Mouse (Mus musculus) embryonic facial prominence, embryonic 13.5 days (tissue): ENCODE measurements at regions not wholly inside any gene's neighbourhood (a gene's known extent, or its start where the extent isn't known, plus 50 kb on each side); places are given as distances from the start of the nearest gene placed in this dataset.

ENCODE experiments used
- ATAC-seq: fragments of 200-750 bp; cut with Nextera tagmentation; 2 replicates; pipeline ENCODE4 v1.8.0; 2017; ENCODE audit warnings: low read depth; ENCODE audit not compliant: insufficient number of reproducible peaks, insufficient read depth, low FRiP score, low TSS enrichment
- H3K27ac ChIP-seq: fragments of 300-500 bp; sonication (generic); 2 replicates; pipeline ENCODE4 v1.5.1; 2015; ENCODE audit warnings: moderate library complexity, mild to moderate bottlenecking, inconsistent platforms
- H3K27me3 ChIP-seq: fragments of 300-500 bp; sonication (generic); 2 replicates; pipeline ENCODE4 v1.6.1; 2015; ENCODE audit warnings: mild to moderate bottlenecking, inconsistent platforms
- H3K36me3 ChIP-seq: fragments of 300-500 bp; sonication (generic); 2 replicates; pipeline ENCODE4 v1.6.1; 2015; ENCODE audit warnings: mild to moderate bottlenecking, inconsistent platforms
- H3K4me1 ChIP-seq: fragments of 300-500 bp; sonication (generic); 2 replicates; pipeline ENCODE4 v1.6.1; 2015; ENCODE audit warnings: inconsistent platforms
- H3K4me2 ChIP-seq: fragments of 300-500 bp; sonication (generic); 2 replicates; pipeline ENCODE4 v1.6.1; 2015; ENCODE audit warnings: moderate library complexity, mild to moderate bottlenecking, inconsistent platforms
- H3K4me3 ChIP-seq: fragments of 300-500 bp; sonication (generic); 2 replicates; pipeline ENCODE4 v1.5.1; 2015; ENCODE audit warnings: mild to moderate bottlenecking, inconsistent platforms
- H3K9ac ChIP-seq: fragments of 300-500 bp; sonication (generic); 2 replicates; pipeline ENCODE4 v1.6.1; 2015; ENCODE audit warnings: mild to moderate bottlenecking, inconsistent platforms
- H3K9me3 ChIP-seq: fragments of 300-500 bp; sonication (generic); 2 replicates; pipeline ENCODE4 v1.6.1; 2016; ENCODE audit warnings: inconsistent platforms
- WGBS: fragments of 180-500 bp; shearing (Covaris S2); methylation state at CpG from one replicate; pipeline ENCODE4 v1.1.7; 2015; ENCODE audit warnings: mixed read lengths; 5-methylcytosine and 5-hydroxymethylcytosine counted together

- no peaks in the 10 kb centered on the region for H3K27me3 ChIP-seq
- H3K27ac ChIP-seq, result no peak overlapping the region
- H3K4me1 ChIP-seq, result peaks cover 4% of the 10 kb centered on the region; the same call in 1 of the 2 replicates
- no peak overlapping the region for H3K4me2 ChIP-seq
- WGBS, result 63% methylated on average over 3 of the region's 3 CpGs
- no peaks in the 10 kb centered on the region for H3K9me3 ChIP-seq
- H3K36me3 ChIP-seq, result no peaks in the 10 kb centered on the region
- H3K4me3 ChIP-seq, result no peak overlapping the region
- ATAC-seq, result no peak
- H3K9ac ChIP-seq, result no peak overlapping the region
Observed at GRCm38 (mm10) chr1:23264251-23264650, 133.3 kb downstream of the Ogfrl1 start.

GRCm38 (mm10) chr1:23263798-23264197, 133.8 kb downstream of the Ogfrl1 start:
- 23% methylated on average over 4 of the region's 4 CpGs for WGBS
- H3K27me3 ChIP-seq, result no peaks in the 10 kb centered on the region

GRCm38 (mm10) chr1:23261652-23262051, 135.9 kb downstream of the Ogfrl1 start:
- no peak for ATAC-seq
- Histone ChIP-seq H3K27ac (no peak overlapping the region), H3K27me3 (no peaks in the 10 kb centered on the region), H3K4me3 (no peak overlapping the region), H3K4me1 (peaks cover 8% of the 10 kb centered on the region), H3K4me2 (no peak overlapping the region), H3K9ac (no peak overlapping the region), H3K9me3 (no peaks in the 10 kb centered on the region), H3K36me3 (no peaks in the 10 kb centered on the region)
- WGBS, result 73% methylated on average over 3 of the region's 3 CpGs

More at GRCm38 (mm10) chr1:23263798-23264197, 133.8 kb downstream of the Ogfrl1 start:
- Histone ChIP-seq H3K4me1 (peaks cover 4% of the 10 kb centered on the region; the same call in 1 of the 2 replicates), H3K27ac (no peak overlapping the region), H3K9me3 (no peaks in the 10 kb centered on the region), H3K9ac (no peak overlapping the region), H3K4me3 (no peak overlapping the region), H3K4me2 (no peak overlapping the region), H3K36me3 (no peaks in the 10 kb centered on the region)
- ATAC-seq, result no peak

GRCm38 (mm10) chr1:23257306-23257895, 140.2 kb downstream of the Ogfrl1 start:
- Histone ChIP-seq H3K9me3 (no peaks in the 10 kb centered on the region), H3K4me3 (peak overlapping the region; percentile 70), H3K4me1 (peaks cover 5% of the 10 kb centered on the region; the same call in 1 of the 2 replicates), H3K36me3 (no peaks in the 10 kb centered on the region), H3K27me3 (no peaks in the 10 kb centered on the region), H3K27ac (no peak overlapping the region), H3K4me2 (peak overlapping the region; percentile 75), H3K9ac (peak overlapping the region; percentile 83)
- 22% methylated on average over 10 of the region's 10 CpGs for WGBS
- ATAC-seq, result no peak

- no peak; the same call in 1 of the 2 replicates for ATAC-seq
- Histone ChIP-seq H3K27me3 (no peaks in the 10 kb centered on the region), H3K4me1 (peaks cover 5% of the 10 kb centered on the region; the same call in 1 of the 2 replicates), H3K4me2 (peak overlapping the region; percentile 75), H3K9me3 (no peaks in the 10 kb centered on the region), H3K9ac (peak overlapping the region; percentile 83), H3K27ac (peak overlapping the region; percentile 87), H3K4me3 (peak overlapping the region; percentile 70), H3K36me3 (no peaks in the 10 kb centered on the region)
- WGBS, result under 1% methylated on average over 45 of the region's 45 CpGs
Observed at GRCm38 (mm10) chr1:23256630-23257001, 141.0 kb downstream of the Ogfrl1 start.

- Histone ChIP-seq H3K36me3 (no peaks in the 10 kb centered on the region), H3K4me2 (peak overlapping the region; percentile 75), H3K27me3 (no peaks in the 10 kb centered on the region), H3K9ac (peak overlapping the region; percentile 83), H3K9me3 (no peaks in the 10 kb centered on the region), H3K4me1 (peaks cover 5% of the 10 kb centered on the region; the same call in 1 of the 2 replicates), H3K27ac (peak overlapping the region; percentile 87), H3K4me3 (peak overlapping the region; percentile 70)
- ATAC-seq, result peak; percentile 99
- under 1% methylated on average over 52 of the region's 80 CpGs for WGBS
Observed at GRCm38 (mm10) chr1:23255925-23256629, 141.5 kb downstream of the Ogfrl1 start.

GRCm38 (mm10) chr1:23254235-23254634, 143.3 kb downstream of the Ogfrl1 start:
- 86% methylated on average over 8 of the region's 8 CpGs for WGBS
- no peaks in the 10 kb centered on the region for H3K9me3 ChIP-seq
- H3K4me2 ChIP-seq, result no peak overlapping the region
- ATAC-seq, result no peak
- no peak overlapping the region for H3K27ac ChIP-seq
- no peaks in the 10 kb centered on the region for H3K36me3 ChIP-seq
- no peak overlapping the region for H3K9ac ChIP-seq
- H3K4me1 ChIP-seq, result peaks cover 5% of the 10 kb centered on the region; the same call in 1 of the 2 replicates
- H3K27me3 ChIP-seq, result no peaks in the 10 kb centered on the region
- no peak overlapping the region for H3K4me3 ChIP-seq

GRCm38 (mm10) chr1:23231522-23231921, 129.5 kb upstream of the 4933415F23Rik start:
- Histone ChIP-seq H3K4me3 (no peak overlapping the region), H3K9ac (no peak overlapping the region), H3K27me3 (no peaks in the 10 kb centered on the region), H3K4me1 (no peaks in the 10 kb centered on the region), H3K9me3 (no peaks in the 10 kb centered on the region), H3K4me2 (no peak overlapping the region), H3K36me3 (no peaks in the 10 kb centered on the region), H3K27ac (no peak overlapping the region)
- no peak for ATAC-seq
- 44% methylated on average over 1 of the region's 1 CpGs for WGBS

- Histone ChIP-seq H3K4me1 (no peaks in the 10 kb centered on the region), H3K4me2 (no peak overlapping the region), H3K27ac (no peak overlapping the region), H3K27me3 (no peaks in the 10 kb centered on the region), H3K9ac (no peak overlapping the region), H3K9me3 (no peaks in the 10 kb centered on the region), H3K36me3 (no peaks in the 10 kb centered on the region), H3K4me3 (no peak overlapping the region)
- WGBS, result 79% methylated on average over 6 of the region's 6 CpGs
- ATAC-seq, result no peak
Observed at GRCm38 (mm10) chr1:23228478-23228877, 126.4 kb upstream of the 4933415F23Rik start.

GRCm38 (mm10) chr1:23214462-23215158, 112.6 kb upstream of the 4933415F23Rik start:
- peaks cover 5% of the 10 kb centered on the region; the same call in 1 of the 2 replicates for H3K9me3 ChIP-seq
- no peaks in the 10 kb centered on the region for H3K36me3 ChIP-seq
- no peak overlapping the region for H3K4me3 ChIP-seq
- H3K4me1 ChIP-seq, result no peaks in the 10 kb centered on the region
- H3K4me2 ChIP-seq, result no peak overlapping the region
- H3K9ac ChIP-seq, result no peak overlapping the region
- ATAC-seq, result no peak
- H3K27me3 ChIP-seq, result no peaks in the 10 kb centered on the region
- 73% methylated on average over 13 of the region's 13 CpGs for WGBS
- H3K27ac ChIP-seq, result no peak overlapping the region

GRCm38 (mm10) chr1:23207843-23208242, 105.8 kb upstream of the 4933415F23Rik start:
- Histone ChIP-seq H3K27me3 (no peaks in the 10 kb centered on the region), H3K36me3 (no peaks in the 10 kb centered on the region), H3K9me3 (no peaks in the 10 kb centered on the region), H3K9ac (no peak overlapping the region), H3K4me3 (no peak overlapping the region), H3K4me1 (no peaks in the 10 kb centered on the region), H3K27ac (no peak overlapping the region), H3K4me2 (no peak overlapping the region)
- ATAC-seq, result no peak
- WGBS, result 67% methylated on average over 1 of the region's 1 CpGs
